Mouse (Mus musculus) lung, embryonic 15.5 days (tissue): ENCODE results near the gene Ust. TPM values are rescaled to one million over a fixed set of nuclear protein-coding genes. Genes with fewer than 3 reads are reported as not detected.

Experiments
- ATAC-seq: fragments of 200-750 bp; cut with Nextera tagmentation; 2 replicates; pipeline ENCODE4 v1.8.0; 2017; ENCODE audit warnings: moderate number of reproducible peaks, borderline replicate concordance; ENCODE audit not compliant: low FRiP score, low TSS enrichment; ENCODE audit errors: extremely low read depth
- H3K27ac ChIP-seq: fragments of 300-500 bp; sonication (generic); 2 replicates; pipeline ENCODE4 v1.5.1; 2015; ENCODE audit warnings: moderate library complexity, mild to moderate bottlenecking, inconsistent platforms
- H3K27me3 ChIP-seq: fragments of 300-500 bp; sonication (generic); 2 replicates; pipeline ENCODE4 v1.6.1; 2015; ENCODE audit warnings: inconsistent platforms
- H3K36me3 ChIP-seq: fragments of 300-500 bp; sonication (generic); 2 replicates; pipeline ENCODE4 v1.6.1; 2015; ENCODE audit warnings: inconsistent platforms
- H3K4me1 ChIP-seq: fragments of 300-500 bp; sonication (generic); 2 replicates; pipeline ENCODE4 v1.6.1; 2015; ENCODE audit warnings: inconsistent platforms
- H3K4me2 ChIP-seq: fragments of 300-500 bp; sonication (generic); 2 replicates; pipeline ENCODE4 v1.6.1; 2015; ENCODE audit warnings: inconsistent platforms, mild to moderate bottlenecking, moderate library complexity
- H3K4me3 ChIP-seq: fragments of 300-500 bp; sonication (generic); 2 replicates; pipeline ENCODE4 v1.5.1; 2015; ENCODE audit warnings: mild to moderate bottlenecking, inconsistent platforms
- H3K9ac ChIP-seq: fragments of 300-500 bp; sonication (generic); 2 replicates; pipeline ENCODE4 v1.6.1; 2015; ENCODE audit warnings: inconsistent platforms
- H3K9me3 ChIP-seq: fragments of 300-500 bp; sonication (generic); 2 replicates; pipeline ENCODE4 v1.6.1; 2016; ENCODE audit warnings: inconsistent platforms
- WGBS: fragments of 180-500 bp; shearing (Covaris S2); methylation state at CpG from one replicate; pipeline ENCODE4 v1.1.7; 2015; 5-methylcytosine and 5-hydroxymethylcytosine counted together
- polyA plus RNA-seq: library from polyadenylated mRNA; unstranded; fragments of >200 nt; fragmentation: Nextera tagmentation; extraction: Ambion mirVana; gene quantifications from 2 replicates; pipeline ENCODE4 v1.2.1, GENCODE M21; 2015

Gene Ust
- polyA plus RNA-seq, 1 experiment from 2014 or later, result 6.8 TPM

DNA sequence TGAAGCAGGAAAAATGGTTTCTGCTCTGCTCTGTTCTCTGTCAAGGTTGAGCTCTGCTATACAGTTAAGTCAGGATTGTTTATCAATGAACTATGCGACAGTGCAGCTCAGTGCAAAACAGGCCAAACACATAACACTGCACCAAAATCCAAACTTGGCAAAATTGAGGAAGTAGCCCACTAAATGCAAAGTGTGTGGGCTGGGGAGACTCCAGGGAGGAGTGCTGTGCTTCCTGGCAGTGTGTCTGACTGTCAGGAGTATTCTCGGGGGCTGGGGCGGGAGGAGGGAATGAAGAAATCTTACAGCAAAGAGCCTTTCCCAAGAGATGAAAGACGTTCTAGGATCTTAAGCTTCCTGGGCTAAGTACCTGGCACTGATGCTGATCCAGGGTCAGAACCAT, 165.1 kb downstream of the Ust start:
- no peaks in the 10 kb centered on the region for H3K27me3 ChIP-seq
- no peak overlapping the region for H3K9ac ChIP-seq
- no peaks in the 10 kb centered on the region for H3K4me1 ChIP-seq
- H3K9me3 ChIP-seq, result no peaks in the 10 kb centered on the region
- no peak overlapping the region for H3K4me3 ChIP-seq
- no peaks in the 10 kb centered on the region for H3K36me3 ChIP-seq
- 60% methylated on average over 4 of the region's 4 CpGs for WGBS
- ATAC-seq, result no peak
- no peak overlapping the region for H3K27ac ChIP-seq
- no peak overlapping the region for H3K4me2 ChIP-seq

DNA sequence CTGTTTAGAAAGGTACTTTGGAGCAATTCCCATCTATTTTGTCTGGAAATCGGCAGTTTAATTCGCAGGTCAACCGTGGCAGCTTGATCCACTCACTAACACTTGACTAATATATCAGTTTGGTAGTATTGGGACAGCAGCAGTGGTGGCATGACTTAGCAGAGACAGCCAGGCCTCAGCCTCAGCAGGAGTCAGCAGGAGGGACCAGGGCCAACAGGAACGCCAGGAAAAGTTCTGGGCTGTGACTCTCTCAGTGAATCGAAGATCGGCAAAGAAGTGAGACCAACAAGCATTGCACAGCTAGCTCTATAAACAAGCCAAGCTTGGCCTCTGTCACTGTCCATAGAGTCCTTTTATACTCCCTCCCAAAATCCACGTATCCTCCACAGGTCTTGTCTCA, 168.0 kb downstream of the Ust start:
- H3K4me2 ChIP-seq, result no peak overlapping the region
- H3K4me3 ChIP-seq, result no peak overlapping the region
- 82% methylated on average over 7 of the region's 7 CpGs for WGBS
- ATAC-seq, result no peak
- no peaks in the 10 kb centered on the region for H3K36me3 ChIP-seq
- no peak overlapping the region for H3K27ac ChIP-seq
- H3K9me3 ChIP-seq, result no peaks in the 10 kb centered on the region
- H3K27me3 ChIP-seq, result no peaks in the 10 kb centered on the region
- H3K9ac ChIP-seq, result no peak overlapping the region
- H3K4me1 ChIP-seq, result no peaks in the 10 kb centered on the region

DNA sequence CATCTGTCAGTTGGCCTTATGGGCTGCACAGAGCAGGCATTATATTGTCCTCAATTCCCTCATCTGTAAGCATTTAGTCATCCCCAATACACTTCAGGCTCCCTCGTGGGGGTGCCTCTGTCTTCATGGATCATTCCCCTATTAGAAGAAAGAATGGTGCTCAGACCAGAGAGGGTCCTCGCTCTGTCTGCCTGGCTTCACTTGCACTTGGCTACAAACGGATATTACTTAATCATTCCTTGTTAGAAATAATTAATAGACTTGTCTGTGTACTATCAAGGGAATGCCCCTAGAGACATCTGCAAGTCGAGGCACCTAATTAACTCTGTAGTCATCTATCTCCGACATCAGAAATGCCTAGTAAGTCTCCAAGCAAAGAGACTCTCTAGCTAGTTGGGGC, 171.1 kb downstream of the Ust start:
- Histone ChIP-seq H3K27me3 (no peaks in the 10 kb centered on the region), H3K4me3 (no peak overlapping the region), H3K9me3 (no peaks in the 10 kb centered on the region), H3K4me1 (no peaks in the 10 kb centered on the region), H3K27ac (no peak overlapping the region), H3K4me2 (no peak overlapping the region), H3K36me3 (no peaks in the 10 kb centered on the region), H3K9ac (no peak overlapping the region)
- WGBS, result 64% methylated on average over 5 of the region's 5 CpGs
- ATAC-seq, result no peak

DNA sequence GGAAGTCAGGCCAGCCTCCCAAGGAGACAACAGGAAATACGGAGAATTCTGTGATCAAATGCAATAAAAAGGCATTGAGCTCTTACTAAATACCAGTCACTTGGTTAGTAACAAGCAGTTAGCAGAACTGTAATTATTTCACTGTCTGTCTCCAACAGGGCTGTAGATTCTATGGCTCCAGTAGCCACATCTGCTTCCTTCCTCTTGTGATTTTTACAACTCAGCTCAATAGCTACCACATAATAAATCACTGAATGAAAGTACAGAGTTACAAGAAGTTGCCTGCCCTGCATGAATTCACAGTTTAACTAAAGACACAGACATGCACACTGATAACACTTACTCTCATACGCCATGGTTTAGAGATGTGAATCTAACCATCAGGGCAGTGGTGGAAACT, 176.1 kb downstream of the Ust start:
- no peak overlapping the region for H3K9ac ChIP-seq
- no peak for ATAC-seq
- WGBS, result 59% methylated on average over 2 of the region's 2 CpGs
- no peaks in the 10 kb centered on the region for H3K4me1 ChIP-seq
- H3K9me3 ChIP-seq, result no peaks in the 10 kb centered on the region
- no peaks in the 10 kb centered on the region for H3K27me3 ChIP-seq
- H3K36me3 ChIP-seq, result no peaks in the 10 kb centered on the region
- no peak overlapping the region for H3K27ac ChIP-seq
- no peak overlapping the region for H3K4me2 ChIP-seq
- H3K4me3 ChIP-seq, result no peak overlapping the region

DNA sequence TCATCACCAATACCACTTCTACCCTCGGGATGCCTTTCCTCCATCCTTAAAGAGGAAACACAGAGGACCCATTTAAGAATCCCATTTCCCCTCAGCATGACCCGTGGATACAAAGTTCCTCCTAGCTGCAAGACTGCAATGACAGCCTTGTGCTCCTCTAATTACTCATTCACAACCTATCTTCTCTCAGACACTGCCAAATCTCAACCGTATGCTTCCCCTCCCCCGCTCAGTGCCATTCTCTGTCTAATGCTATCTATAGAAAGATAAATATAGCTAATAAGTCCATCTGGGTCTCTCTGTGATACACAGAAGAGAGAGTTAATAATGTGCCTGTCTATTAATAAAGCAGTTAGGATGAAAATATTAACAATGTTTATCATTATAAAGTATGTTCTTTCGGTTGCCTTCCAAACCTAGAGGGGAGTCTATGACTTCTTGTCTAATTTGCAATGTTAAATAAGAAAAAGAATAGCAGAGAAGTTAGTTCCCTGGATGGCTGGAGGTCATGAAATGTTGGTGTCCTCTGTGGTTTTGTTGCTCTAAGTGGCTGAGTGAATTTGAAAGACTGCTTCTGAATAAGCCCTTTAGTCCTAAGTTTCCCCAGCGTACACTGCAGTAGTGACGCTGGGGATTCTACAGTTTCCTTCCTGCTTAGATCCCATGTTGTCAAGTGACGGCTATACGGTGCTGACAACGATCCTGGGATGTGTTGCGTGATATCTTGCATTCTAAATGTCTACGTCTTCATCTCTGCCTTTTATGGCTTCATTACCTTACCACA, 178.8 kb downstream of the Ust start:
- no peak overlapping the region for H3K4me2 ChIP-seq
- H3K4me3 ChIP-seq, result no peak overlapping the region
- no peak for ATAC-seq
- no peaks in the 10 kb centered on the region for H3K27me3 ChIP-seq
- no peaks in the 10 kb centered on the region for H3K9me3 ChIP-seq
- no peak overlapping the region for H3K9ac ChIP-seq
- H3K36me3 ChIP-seq, result no peaks in the 10 kb centered on the region
- H3K27ac ChIP-seq, result no peak overlapping the region
- WGBS, result 55% methylated on average over 12 of the region's 12 CpGs
- H3K4me1 ChIP-seq, result no peaks in the 10 kb centered on the region

DNA sequence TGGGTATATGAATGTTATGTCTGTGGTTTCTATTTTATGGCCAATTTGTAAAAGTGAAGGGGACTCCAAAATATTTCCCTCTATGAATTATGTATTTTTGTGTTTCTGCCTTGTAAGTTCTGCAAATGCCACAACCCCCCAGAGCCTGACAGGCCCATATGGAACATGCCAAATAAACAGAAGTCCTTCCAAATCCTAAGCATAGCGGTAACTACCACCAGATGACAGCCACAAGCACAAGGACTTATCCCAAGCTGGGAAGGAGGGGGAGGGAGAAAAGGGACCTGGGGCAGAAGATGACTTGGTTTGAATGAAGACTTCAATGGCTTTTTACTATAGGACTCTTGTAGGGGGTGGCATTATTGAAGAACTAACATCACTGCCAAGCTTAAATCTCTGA, 182.0 kb downstream of the Ust start:
- Histone ChIP-seq H3K4me2 (no peak overlapping the region), H3K36me3 (no peaks in the 10 kb centered on the region)
- no peak for ATAC-seq

DNA sequence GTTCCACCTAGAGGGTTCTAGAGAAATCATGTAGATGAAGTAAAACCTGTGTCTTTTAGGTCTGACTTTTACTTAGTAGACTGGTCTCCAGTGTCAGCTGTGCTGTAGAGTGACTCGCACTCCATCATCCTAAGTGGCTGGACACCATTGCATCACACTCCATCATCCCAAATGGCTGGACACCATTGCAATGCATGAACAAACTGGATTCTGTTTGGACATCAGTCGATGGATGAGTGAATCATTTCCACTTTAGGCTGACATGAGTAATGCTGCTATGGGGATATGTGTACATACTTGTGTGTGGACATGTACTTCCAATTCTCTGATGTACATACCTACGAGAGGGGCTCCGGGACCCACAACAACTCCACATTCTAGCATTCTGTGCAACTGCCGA, 187.7 kb downstream of the Ust start:
- H3K27ac ChIP-seq, result no peak overlapping the region
- no peak overlapping the region for H3K4me2 ChIP-seq
- WGBS, result 80% methylated on average over 5 of the region's 5 CpGs
- H3K4me3 ChIP-seq, result no peak overlapping the region
- no peak for ATAC-seq
- H3K9ac ChIP-seq, result no peak overlapping the region
- H3K4me1 ChIP-seq, result no peaks in the 10 kb centered on the region
- H3K36me3 ChIP-seq, result no peaks in the 10 kb centered on the region
- no peaks in the 10 kb centered on the region for H3K9me3 ChIP-seq
- H3K27me3 ChIP-seq, result no peaks in the 10 kb centered on the region

More for the DNA sequence above, 182.0 kb downstream of the Ust start:
- WGBS, result 62% methylated on average over 1 of the region's 1 CpGs
- no peak overlapping the region for H3K9ac ChIP-seq
- H3K27me3 ChIP-seq, result no peaks in the 10 kb centered on the region
- H3K27ac ChIP-seq, result no peak overlapping the region
- H3K4me1 ChIP-seq, result no peaks in the 10 kb centered on the region
- no peak overlapping the region for H3K4me3 ChIP-seq
- no peaks in the 10 kb centered on the region for H3K9me3 ChIP-seq

DNA sequence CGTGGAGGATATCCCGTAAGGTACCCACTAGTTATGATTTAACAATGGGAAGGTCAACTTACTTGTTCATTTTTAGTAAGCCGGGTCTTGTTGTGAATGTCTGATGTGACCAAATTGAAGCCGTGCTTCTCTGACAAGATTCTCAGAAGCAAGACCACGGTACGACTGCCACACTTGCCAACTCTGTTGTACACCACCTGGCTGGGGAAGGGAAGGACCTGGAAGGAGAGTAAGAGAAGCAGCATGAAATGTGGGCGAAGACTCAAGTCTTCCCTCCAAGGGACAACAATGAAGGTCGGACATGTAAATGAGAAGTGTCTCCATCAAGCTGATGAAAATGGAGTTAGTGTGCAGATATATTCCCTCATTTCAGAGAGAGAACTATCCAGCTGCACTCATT, 188.6 kb downstream of the Ust start:
- Histone ChIP-seq H3K4me1 (no peaks in the 10 kb centered on the region), H3K27ac (no peak overlapping the region), H3K4me2 (no peak overlapping the region), H3K9me3 (no peaks in the 10 kb centered on the region), H3K27me3 (no peaks in the 10 kb centered on the region), H3K4me3 (no peak overlapping the region), H3K9ac (no peak overlapping the region), H3K36me3 (no peaks in the 10 kb centered on the region)
- no peak for ATAC-seq
- 86% methylated on average over 8 of the region's 8 CpGs for WGBS

DNA sequence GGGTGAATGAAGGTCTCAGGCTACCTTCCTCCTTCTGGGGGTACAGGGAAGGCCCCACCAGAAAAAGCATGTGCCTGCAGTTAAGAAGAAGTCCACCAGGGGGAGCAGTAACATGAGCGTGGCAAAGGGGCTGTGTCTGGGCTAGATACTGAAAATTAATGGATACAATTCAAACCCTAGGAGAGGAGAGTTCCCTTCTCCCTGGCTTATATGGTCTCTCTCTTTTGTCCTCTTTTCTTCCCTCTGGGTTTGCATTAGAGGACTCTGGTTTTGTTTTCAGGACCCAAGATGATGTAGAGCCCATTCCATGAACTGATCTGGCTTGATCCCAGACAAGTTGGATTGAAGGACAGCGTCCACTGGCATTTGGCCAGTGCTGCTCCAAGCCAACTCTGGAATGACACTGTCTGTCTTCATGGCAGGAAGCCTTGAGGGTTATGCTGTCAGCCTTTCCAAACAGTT, 195.3 kb downstream of the Ust start:
- Histone ChIP-seq H3K9me3 (no peaks in the 10 kb centered on the region), H3K27ac (no peak overlapping the region), H3K36me3 (no peaks in the 10 kb centered on the region), H3K4me3 (no peak overlapping the region), H3K4me1 (peaks cover 5% of the 10 kb centered on the region; the same call in 1 of the 2 replicates), H3K27me3 (no peaks in the 10 kb centered on the region), H3K4me2 (no peak overlapping the region), H3K9ac (no peak overlapping the region)
- peak; percentile 67 for ATAC-seq
- WGBS, result 21% methylated on average over 2 of the region's 2 CpGs

DNA sequence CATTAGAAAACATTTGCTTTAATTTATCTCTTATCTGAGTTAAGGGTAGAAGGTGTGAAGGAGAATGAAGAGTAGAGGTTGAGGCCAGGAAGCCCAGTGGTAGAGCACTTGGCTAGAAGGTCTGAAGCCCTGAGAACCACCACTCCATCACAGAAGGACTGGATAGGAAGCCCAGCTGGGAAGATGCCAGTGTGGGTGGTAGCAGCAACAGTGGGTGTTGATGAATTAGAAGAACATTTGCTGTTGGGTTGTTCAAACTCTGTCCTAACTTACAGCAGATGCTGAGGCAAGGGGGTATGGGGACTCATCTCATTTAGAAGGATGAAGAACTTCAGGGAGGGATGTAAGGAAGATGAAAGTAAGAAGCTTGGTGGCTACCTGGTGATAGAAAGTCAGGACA, 197.9 kb downstream of the Ust start:
- Histone ChIP-seq H3K4me2 (no peak overlapping the region), H3K36me3 (no peaks in the 10 kb centered on the region), H3K9me3 (no peaks in the 10 kb centered on the region), H3K27me3 (no peaks in the 10 kb centered on the region), H3K4me1 (peaks cover 5% of the 10 kb centered on the region; the same call in 1 of the 2 replicates), H3K9ac (no peak overlapping the region), H3K27ac (no peak overlapping the region), H3K4me3 (no peak overlapping the region)
- no peak for ATAC-seq

DNA sequence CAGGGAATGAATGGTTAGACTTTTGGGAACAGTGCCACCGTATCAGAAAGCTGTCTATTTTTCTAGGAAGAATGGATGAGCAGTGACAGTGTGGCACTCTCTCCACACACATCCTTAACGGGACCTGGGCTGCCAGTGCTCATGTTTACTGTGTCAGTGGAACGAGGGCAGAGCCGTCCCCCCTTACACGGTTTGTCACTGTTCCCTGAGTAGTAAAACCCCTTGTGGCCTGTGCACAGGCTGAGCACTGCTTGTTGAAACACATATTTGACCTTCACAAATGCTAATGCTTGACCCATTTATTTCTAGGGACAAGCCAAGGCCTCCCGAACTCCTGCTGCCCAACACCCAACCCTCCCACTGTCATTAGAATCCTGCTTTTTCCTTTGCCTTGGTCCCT, 209.2 kb downstream of the Ust start:
- Histone ChIP-seq H3K27ac (no peak overlapping the region), H3K36me3 (no peaks in the 10 kb centered on the region), H3K27me3 (no peaks in the 10 kb centered on the region), H3K4me1 (no peaks in the 10 kb centered on the region), H3K4me2 (no peak overlapping the region), H3K9me3 (no peaks in the 10 kb centered on the region), H3K4me3 (no peak overlapping the region), H3K9ac (no peak overlapping the region)
- WGBS, result 53% methylated on average over 6 of the region's 6 CpGs
- ATAC-seq, result no peak

DNA sequence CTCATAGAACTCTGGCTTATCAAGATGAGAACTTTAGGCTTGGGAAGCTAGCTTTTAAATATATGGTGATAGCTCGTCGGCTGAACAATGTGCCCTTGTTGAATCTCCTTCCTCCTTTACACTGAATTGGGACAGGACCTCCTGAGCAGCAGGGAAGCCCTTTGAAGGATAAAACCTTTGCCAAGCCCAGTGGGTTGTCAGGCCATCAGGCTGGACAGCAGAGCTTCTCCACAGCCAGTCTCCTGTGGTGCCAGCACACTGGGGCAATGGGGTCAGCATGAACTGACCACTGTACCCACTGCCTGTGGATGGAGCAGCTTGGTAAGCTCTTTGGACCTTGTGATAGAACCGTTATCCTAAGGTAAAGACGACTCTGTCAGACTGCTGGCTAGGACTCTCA, 214.4 kb downstream of the Ust start:
- Histone ChIP-seq H3K36me3 (no peaks in the 10 kb centered on the region), H3K27me3 (no peaks in the 10 kb centered on the region), H3K9me3 (no peaks in the 10 kb centered on the region), H3K4me2 (no peak overlapping the region), H3K9ac (no peak overlapping the region), H3K27ac (no peak overlapping the region), H3K4me3 (no peak overlapping the region), H3K4me1 (no peaks in the 10 kb centered on the region)
- ATAC-seq, result no peak
- WGBS, result 80% methylated on average over 4 of the region's 4 CpGs

DNA sequence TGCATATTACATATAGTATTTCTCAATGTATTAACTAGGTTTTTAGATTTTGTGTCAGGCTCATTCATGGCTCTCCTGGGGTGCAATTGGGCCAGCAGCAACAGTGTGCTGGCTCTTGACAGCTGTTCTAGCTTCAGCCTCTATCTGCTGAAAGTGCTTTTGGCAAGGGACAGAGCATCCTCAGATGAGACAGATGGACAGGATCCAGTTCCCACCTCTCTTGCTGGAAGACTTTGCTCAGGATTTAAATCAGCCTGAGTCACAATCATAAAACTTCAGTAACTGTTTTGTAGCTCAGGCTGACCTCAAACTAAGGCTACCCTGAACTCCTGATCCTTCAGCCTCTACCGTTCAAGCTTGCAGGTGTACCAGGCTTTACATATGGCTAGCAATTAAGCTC, 219.5 kb downstream of the Ust start:
- 0 out of 2 replicates have a peak, but pooled peaks cover 9% of the 10 kb centered on the region for H3K4me1 ChIP-seq
- no peak overlapping the region for H3K4me3 ChIP-seq
- H3K9ac ChIP-seq, result no peak overlapping the region
- ATAC-seq, result no peak
- H3K4me2 ChIP-seq, result no peak overlapping the region
- H3K36me3 ChIP-seq, result no peaks in the 10 kb centered on the region
- H3K27ac ChIP-seq, result no peak overlapping the region
- WGBS, result 84% methylated on average over 1 of the region's 1 CpGs
- H3K9me3 ChIP-seq, result no peaks in the 10 kb centered on the region
- H3K27me3 ChIP-seq, result no peaks in the 10 kb centered on the region
